Comparison of ENCODE assay signal across 8 mouse cellular contexts in genomic region chr13:51569685-51570068, GRCm38 (mm10). TPM values are rescaled to one million over a fixed set of nuclear protein-coding genes. Genes with fewer than 3 reads are reported as not detected.
DNase-seq lines count a peak whose midpoint lies in the region; ATAC-seq and TF ChIP-seq lines count a peak whose summit lies in the region.
"Had no signal": no experiment of that assay in that cellular context is flagged by ENCODE, and none has a peak within 500 bp of the region (broad histone marks: within the 10 kb centered on the region; RNA-seq: fewer than 3 reads in every experiment).

No protein-coding gene starts in this region.

- H3K36me3 ChIP-seq in kidney, embryonic 16.5 days (ENCODE audit: insufficient read depth, low read length), result no peaks in the 10 kb centered on the region
- H3K36me3 ChIP-seq in forebrain, embryonic 11.5 days (ENCODE audit: control insufficient read depth, insufficient read depth, low read length), result no peaks in the 10 kb centered on the region
- H3K36me3 ChIP-seq in intestine, embryonic 14.5 days (ENCODE audit: control insufficient read depth, insufficient read depth, low read length), result no peaks in the 10 kb centered on the region
- H3K36me3 ChIP-seq in neural tube, embryonic 12.5 days, result no peaks in the 10 kb centered on the region
- H3K36me3 ChIP-seq in kidney, adult 2 months (ENCODE audit: control insufficient read depth, insufficient read depth, low read length), result no peaks in the 10 kb centered on the region

- no peak for DNase-seq in kidney, adult 11 months
- peak; percentile 58 for DNase-seq in forebrain, embryonic 11.5 days (ENCODE audit: low spot score)
- DNase-seq in intestine, embryonic 14.5 days (ENCODE audit: low spot score), result no peak
- no peak for DNase-seq in kidney, adult 2 months
- DNase-seq: kidney, adult 9 months had no signal

- no peak for TF ChIP-seq POLR2A in kidney, adult 2 months (IDR thresholded peaks at IDR 0.05; ENCODE audit: low read depth, low read length)

- TF ChIP-seq CTCF in kidney, adult 2 months (conservative IDR thresholded peaks at IDR 0.05; ENCODE audit: insufficient read depth, insufficient read length, low read depth, low read length), result no peak

- no peaks in the 10 kb centered on the region for H3K9me3 ChIP-seq in kidney, embryonic 16.5 days (ENCODE audit: low read length)
- no peaks in the 10 kb centered on the region for H3K9me3 ChIP-seq in forebrain, embryonic 11.5 days (ENCODE audit: control insufficient read depth, low read length)
- H3K9me3 ChIP-seq in intestine, embryonic 14.5 days (ENCODE audit: control insufficient read depth, low read length), result no peaks in the 10 kb centered on the region
- no peaks in the 10 kb centered on the region for H3K9me3 ChIP-seq in neural tube, embryonic 12.5 days

- H3K27me3 ChIP-seq in kidney, embryonic 16.5 days (ENCODE audit: insufficient read depth, low read length), result peaks cover 57% of the 10 kb centered on the region
- peaks cover 7% of the 10 kb centered on the region for H3K27me3 ChIP-seq in forebrain, embryonic 11.5 days (ENCODE audit: control insufficient read depth, insufficient read depth, low read length)
- peaks cover 68% of the 10 kb centered on the region for H3K27me3 ChIP-seq in intestine, embryonic 14.5 days (replicated peaks; ENCODE audit: control insufficient read depth, insufficient read depth, low read length)
- H3K27me3 ChIP-seq in neural tube, embryonic 12.5 days (replicated peaks), result peaks cover 36% of the 10 kb centered on the region
- peaks cover 6% of the 10 kb centered on the region; the same call in 1 of the 2 replicates for H3K27me3 ChIP-seq in kidney, adult 2 months (replicated peaks; ENCODE audit: control insufficient read depth, insufficient read depth, low read length)

- H3K27ac ChIP-seq in kidney, embryonic 16.5 days (ENCODE audit: low read length), result no peak overlapping the region
- peak overlapping the region; percentile 67 for H3K27ac ChIP-seq in forebrain, embryonic 11.5 days (ENCODE audit: low read depth, low read length)
- H3K27ac ChIP-seq in intestine, embryonic 14.5 days (ENCODE audit: low read depth), result no peak overlapping the region
- no peak overlapping the region for H3K27ac ChIP-seq in neural tube, embryonic 12.5 days
- H3K27ac ChIP-seq in kidney, adult 2 months (ENCODE audit: insufficient read depth, low read depth, low read length), result no peak overlapping the region

- 3% methylated on average over 7 of the region's 7 CpGs for WGBS in kidney, embryonic 16.5 days
- 0% methylated on average over 7 of the region's 7 CpGs for WGBS in forebrain, embryonic 11.5 days
- WGBS in intestine, embryonic 14.5 days, result 3% methylated on average over 7 of the region's 7 CpGs
- under 1% methylated on average over 7 of the region's 7 CpGs for WGBS in neural tube, embryonic 12.5 days
- WGBS in kidney, adult 2 months, result 6% methylated on average over 7 of the region's 7 CpGs

- H3K4me3 ChIP-seq in kidney, embryonic 16.5 days (ENCODE audit: low read length), result peak overlapping the region; percentile 33
- H3K4me3 ChIP-seq in forebrain, embryonic 11.5 days (ENCODE audit: low read depth, low read length), result peak overlapping the region; percentile 64
- H3K4me3 ChIP-seq in intestine, embryonic 14.5 days (ENCODE audit: low read depth, low read length), result peak overlapping the region; percentile 31; the same call in 1 of the 2 replicates
- H3K4me3 ChIP-seq in neural tube, embryonic 12.5 days, result peak overlapping the region; percentile 19
- H3K4me3 ChIP-seq in kidney, adult 2 months (ENCODE audit: insufficient read depth, low read depth, low read length), result no peak overlapping the region

- no peak for ATAC-seq in kidney, embryonic 16.5 days (ENCODE audit: low FRiP score, low TSS enrichment)
- peak; percentile 75 for ATAC-seq in forebrain, embryonic 11.5 days (replicated peaks; ENCODE audit: low FRiP score)
- ATAC-seq in intestine, embryonic 14.5 days (replicated peaks; ENCODE audit: low FRiP score, low TSS enrichment, low read depth), result peak; percentile 6; the same call in 1 of the 2 replicates
- ATAC-seq in neural tube, embryonic 12.5 days (ENCODE audit: low FRiP score, low read depth), result peak; percentile 54
- ATAC-seq in erythroid progenitor cell, adult 5-6 weeks (replicated peaks; ENCODE audit: low FRiP score, poor library complexity, severe bottlenecking), result no peak

- no peak overlapping the region for H3K9ac ChIP-seq in kidney, embryonic 16.5 days (replicated peaks; ENCODE audit: low read length)
- peak overlapping the region; percentile 31 for H3K9ac ChIP-seq in forebrain, embryonic 11.5 days (ENCODE audit: low read length)
- no peak overlapping the region for H3K9ac ChIP-seq in intestine, embryonic 14.5 days (ENCODE audit: low read length)
- no peak overlapping the region for H3K9ac ChIP-seq in neural tube, embryonic 12.5 days

- H3K4me2 ChIP-seq in kidney, embryonic 16.5 days (replicated peaks; ENCODE audit: low read depth, low read length), result peak overlapping the region; percentile 59
- peak overlapping the region; percentile 94 for H3K4me2 ChIP-seq in forebrain, embryonic 11.5 days (ENCODE audit: low read depth, low read length, severe bottlenecking)
- peak overlapping the region; percentile 67 for H3K4me2 ChIP-seq in intestine, embryonic 14.5 days (ENCODE audit: low read length)
- peak overlapping the region; percentile 95 for H3K4me2 ChIP-seq in neural tube, embryonic 12.5 days (replicated peaks)

- peaks cover 25% of the 10 kb centered on the region for H3K4me1 ChIP-seq in kidney, embryonic 16.5 days (ENCODE audit: insufficient read depth, low read length)
- peaks cover 23% of the 10 kb centered on the region; the same call in 1 of the 2 replicates for H3K4me1 ChIP-seq in forebrain, embryonic 11.5 days (replicated peaks; ENCODE audit: control insufficient read depth, insufficient read depth, low read length)
- H3K4me1 ChIP-seq in intestine, embryonic 14.5 days (replicated peaks; ENCODE audit: control insufficient read depth, insufficient read depth, low read length), result peaks cover 15% of the 10 kb centered on the region
- peaks cover 40% of the 10 kb centered on the region for H3K4me1 ChIP-seq in neural tube, embryonic 12.5 days
- H3K4me1 ChIP-seq in kidney, adult 2 months (ENCODE audit: control insufficient read depth, insufficient read depth, low read length), result no peaks in the 10 kb centered on the region

RNA-seq across cellular contexts. Expression of gene Shc3, which starts 0.5 kb away (rescaled TPM):
- polyA plus RNA-seq in kidney, embryonic 16.5 days (2015; fragmentation: Nextera tagmentation; extraction: Ambion mirVana), result 0.14 and 0.31 TPM in 2 replicates
- polyA plus RNA-seq in forebrain, embryonic 11.5 days (2014; fragmentation: Nextera tagmentation; extraction: Ambion mirVana), result 8.3 and 10.7 TPM in 2 replicates
- 0.20 and 0.43 TPM in 2 replicates for polyA plus RNA-seq in intestine, embryonic 14.5 days (2014; fragmentation: Nextera tagmentation; extraction: Ambion mirVana)
- polyA plus RNA-seq in neural tube, embryonic 12.5 days (2016; fragmentation: Nextera tagmentation; extraction: Ambion mirVana), result 4.5 and 5.4 TPM in 2 replicates
- 0.77 and 1.1 TPM in 2 replicates for polyA plus RNA-seq in kidney, adult 2 months (2012; rRNA removed)
- not detected in 2 replicates for total RNA-seq in erythroid progenitor cell, adult 5-6 weeks (2015; ENCODE audit: low replicate concordance)
- not detected in 2 replicates for total RNA-seq in erythroid progenitor cell, adult 5-6 weeks (2017; ENCODE audit: low replicate concordance)

Comparison
In these comparisons a context has a peak if more than half of its experiments do, and no peak if none do; other contexts are left out.
1. ATAC-seq: peak in forebrain, embryonic 11.5 days (single experiment), intestine, embryonic 14.5 days (single experiment) and neural tube, embryonic 12.5 days (single experiment); none in kidney, embryonic 16.5 days (single experiment) and erythroid progenitor cell, adult 5-6 weeks (single experiment).
2. Peak in every context shown above with its lines, with median percentiles within 50 percentile points of each other: H3K4me2 ChIP-seq.